Mouse (Mus musculus) adrenal gland, postnatal 25 days (tissue): ENCODE data around the gene Setd1b. TPM values are rescaled to one million over a fixed set of nuclear protein-coding genes. Genes with fewer than 3 reads are reported as not detected.
"Not testable (repeated sequence)": the region's sequence is repeated elsewhere in the genome, so short reads cannot be mapped to it uniquely, and the experiment has no call there.

ENCODE experiments used
- DNase-seq: peaks from one replicate; pipeline ENCODE4 v3.0.0; 2021; ENCODE audit warnings: mixed read lengths
- total RNA-seq: library from RNA; stranded (reverse); gene quantifications from 2 replicates; pipeline ENCODE4 v1.2.3, GENCODE M21; 2021

Gene Setd1b
- total RNA-seq, 1 experiment from 2014 or later, result 41.6 TPM

DNA sequence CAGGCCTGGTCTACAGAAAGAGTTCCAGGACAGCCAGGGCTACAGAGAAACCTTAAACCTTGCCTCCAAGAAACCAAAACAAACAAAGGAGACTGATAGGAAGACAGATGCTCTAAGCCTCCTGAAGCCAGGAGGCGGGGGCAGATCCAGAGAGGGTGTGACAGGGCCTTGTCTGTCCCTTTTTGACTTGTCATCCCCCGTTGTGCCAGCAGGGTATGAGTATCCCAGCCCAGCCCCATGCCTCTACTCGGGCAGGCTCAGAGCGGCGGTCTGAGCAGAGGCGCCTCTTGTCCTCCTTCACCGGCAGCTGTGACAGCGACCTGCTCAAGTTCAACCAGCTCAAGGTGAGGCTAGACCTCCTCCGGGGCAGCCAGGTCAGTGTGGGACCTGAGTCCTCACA is 20.9 kb downstream of the Setd1b start:
- no peak for DNase-seq

DNA sequence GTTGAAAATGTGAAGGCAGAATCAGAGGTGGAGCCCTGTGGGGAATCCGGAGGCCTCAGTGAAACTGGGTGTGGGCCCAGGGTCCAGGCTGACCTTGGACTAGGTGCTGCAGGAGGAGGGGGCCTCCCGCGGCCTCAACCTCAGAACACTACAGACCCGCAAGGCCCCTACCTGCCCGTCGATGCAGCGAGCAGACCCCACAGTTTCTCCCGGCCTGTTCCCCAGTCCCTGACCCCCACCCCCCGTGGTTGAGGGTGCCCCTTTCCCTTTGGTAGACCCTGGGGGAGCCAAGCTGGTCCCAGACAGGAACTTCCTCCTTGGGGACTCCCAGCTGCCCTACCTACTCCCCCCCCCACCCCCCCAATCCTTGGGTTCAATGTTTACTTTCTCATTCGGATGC is 24.4 kb downstream of the Setd1b start:
- DNase-seq, result no peak

DNA sequence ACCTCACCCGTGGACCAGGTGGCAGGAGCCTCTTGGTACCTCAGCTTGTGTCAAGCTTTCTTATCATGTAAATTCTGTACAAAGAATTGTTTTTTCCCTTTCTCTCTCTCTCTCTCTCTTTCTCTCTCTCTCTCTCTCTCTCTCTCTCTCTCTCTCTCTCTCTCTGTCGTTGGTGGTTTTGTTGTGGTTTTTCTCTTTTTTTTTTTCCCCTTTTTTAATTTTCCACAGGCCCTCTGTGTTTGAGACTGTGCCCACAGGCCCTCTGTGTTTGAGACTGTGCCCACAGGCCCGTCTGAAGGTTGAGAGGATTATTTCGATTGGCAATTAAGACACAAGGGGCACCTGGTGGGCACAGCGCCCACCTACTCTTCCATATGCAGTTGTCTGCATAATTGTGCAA is 25.6 kb downstream of the Setd1b start:
- no peak for DNase-seq

DNA sequence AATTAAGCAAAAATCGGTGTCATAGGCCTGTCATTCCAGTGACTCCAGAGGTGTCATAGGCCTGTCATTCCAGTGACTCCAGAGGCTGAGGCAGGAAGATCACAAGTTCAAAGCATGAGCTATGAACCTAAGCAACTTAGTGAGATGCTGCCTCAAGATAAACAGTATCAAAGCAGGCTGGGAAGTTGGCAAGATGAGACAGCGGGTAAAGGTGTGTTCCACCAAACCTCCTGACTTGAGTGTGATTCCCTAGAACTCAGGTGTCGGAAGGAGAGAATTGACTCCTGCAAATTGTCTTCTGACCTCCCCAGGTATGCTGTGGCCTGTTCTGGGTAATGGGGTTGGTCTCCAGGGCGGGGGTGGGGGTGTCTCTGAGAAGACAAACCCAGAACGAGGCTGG is 27.3 kb downstream of the Setd1b start, which contains the start of gene Psmd9:
Psmd9 (plus strand) TSS at position 130 of the 400 bp plus-strand sequence.
- no peak for DNase-seq

DNA sequence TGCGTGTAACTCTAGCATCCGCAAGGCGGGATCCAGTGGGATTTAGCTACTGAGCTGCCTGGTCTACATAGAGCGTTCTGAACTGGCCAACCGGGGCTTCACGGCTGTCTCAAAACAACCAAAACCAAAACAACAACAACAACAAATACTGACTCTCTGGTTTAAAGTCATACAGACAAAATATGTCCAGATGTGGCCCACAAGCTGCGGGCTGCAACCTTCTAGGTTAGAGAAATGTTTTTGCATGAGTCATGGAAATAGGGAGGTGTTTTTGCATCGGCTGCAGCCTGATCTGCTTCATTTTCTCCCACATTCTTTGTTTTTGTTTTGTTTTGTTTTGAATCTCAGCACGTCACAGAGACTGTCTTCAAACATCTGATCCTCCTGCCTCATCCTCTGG is 28.4 kb downstream of the Setd1b start:
- DNase-seq, result no peak

DNA sequence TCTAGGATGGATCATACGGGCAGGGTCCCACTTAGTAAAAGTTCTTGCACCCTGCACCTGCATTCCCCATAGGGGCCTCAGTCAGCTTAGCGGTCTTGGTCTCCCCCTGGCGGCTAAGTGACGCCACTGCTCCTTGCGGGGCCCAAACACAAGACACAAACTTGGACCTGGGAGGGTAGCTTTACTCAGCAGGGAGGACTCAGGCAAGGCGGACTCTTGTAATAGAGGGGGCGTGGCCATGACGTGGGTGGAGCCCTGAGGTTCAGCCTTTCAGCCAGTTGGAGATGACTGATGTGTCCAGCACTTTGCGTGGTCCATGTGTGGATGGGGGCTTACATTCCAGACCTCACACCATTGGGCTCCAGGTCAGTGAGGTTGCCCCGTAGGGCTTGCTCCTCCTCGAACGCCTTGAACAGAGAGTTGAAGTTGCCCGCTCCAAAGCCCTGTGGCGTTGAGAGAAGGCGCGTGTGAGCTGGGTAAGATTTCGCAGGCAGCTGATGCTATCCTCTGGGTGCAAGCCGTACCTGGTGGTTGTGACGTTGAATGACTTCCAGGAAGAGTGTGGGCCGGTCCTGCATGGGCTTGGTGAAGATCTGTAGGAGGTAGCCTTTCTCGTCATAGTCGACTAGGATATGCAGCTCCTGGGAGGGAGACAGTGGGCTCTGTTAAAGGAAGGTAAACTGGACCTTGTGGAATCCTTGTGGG is 29.8 kb downstream of the Setd1b start:
- DNase-seq, result peak; percentile 82

DNA sequence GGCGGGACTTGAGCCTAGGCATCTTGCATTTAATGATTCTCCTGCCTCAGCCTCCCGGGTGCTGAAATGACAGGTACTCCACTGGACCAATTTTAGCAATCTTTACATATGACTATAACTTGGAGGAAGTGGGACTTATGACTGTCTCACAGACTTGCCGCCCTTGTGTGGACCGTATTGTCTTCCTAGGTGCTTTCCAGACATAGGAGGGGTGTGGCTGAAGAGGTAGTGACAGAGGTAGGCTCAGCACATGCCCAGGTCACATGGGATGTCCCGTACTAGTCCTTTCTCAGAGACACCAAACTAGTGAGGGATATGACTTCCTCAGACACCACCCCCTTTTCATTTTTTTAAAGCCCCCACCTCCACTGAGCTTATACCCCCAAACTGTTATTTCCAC is 36.8 kb downstream of the Setd1b start:
- DNase-seq, result no peak

DNA sequence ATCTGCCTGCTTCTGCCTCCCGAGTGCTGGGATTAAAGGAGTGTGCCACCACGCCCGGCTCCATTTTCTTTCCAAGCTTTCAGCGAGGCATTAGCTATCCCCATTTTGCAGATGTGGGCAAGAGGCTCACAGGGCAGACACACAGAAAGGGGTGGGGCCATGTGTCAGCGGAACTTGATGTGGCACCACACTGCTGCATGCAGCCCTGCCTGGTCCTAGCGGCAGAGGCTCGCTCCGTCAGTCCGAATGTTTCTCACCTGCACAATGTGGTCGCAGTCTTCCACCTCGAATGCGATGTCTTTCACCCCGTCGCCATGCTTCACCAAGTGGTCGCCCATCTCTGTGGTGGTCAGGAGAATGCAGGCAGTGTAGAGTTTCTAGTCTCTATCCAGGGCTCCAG is 38.4 kb downstream of the Setd1b start:
- DNase-seq, result no peak

DNA sequence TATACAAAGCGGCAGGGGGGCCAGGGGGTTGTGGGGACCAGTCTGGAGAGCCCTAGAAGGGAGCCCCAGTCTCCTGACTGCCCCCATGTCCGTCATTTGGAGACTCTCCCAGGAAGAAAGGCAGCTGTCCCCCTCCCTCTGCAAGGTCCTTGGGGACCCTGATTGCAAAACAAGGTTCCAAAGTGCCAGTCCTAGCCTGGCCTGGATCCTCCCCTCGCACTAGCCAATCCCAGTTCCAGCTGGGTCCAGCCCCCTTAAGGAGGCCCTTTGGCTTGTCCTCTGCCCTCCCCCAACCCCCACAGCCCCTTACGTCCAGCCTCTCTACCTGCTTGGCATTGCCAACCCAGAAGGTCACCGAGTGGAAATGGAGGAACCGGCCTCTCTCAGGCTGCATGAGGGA is 39.5 kb downstream of the Setd1b start:
- no peak for DNase-seq

DNA sequence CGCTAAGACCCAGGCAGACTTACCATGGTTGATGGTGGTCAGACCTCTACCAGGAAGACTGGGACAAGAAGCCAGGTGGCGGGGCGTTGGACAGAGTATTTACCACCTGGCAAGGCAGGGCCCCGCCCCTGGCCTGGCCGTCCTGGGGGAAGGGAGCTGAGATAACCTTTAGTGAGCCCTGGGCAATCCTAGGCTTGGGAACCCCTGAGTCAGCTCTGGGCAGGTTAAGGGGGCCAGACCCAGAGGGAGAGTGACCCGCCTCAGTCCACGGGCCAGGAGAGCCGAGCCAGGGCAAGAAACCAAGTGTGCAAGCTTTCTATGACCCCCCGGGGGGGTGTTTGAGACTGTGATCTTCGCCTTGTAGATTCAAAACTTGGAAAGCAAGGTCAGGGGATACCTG is 40.7 kb downstream of the Setd1b start, which contains the start of gene Hpd:
Hpd (minus strand) TSS at position 77 of the 400 bp plus-strand sequence.
- DNase-seq, result no peak

DNA sequence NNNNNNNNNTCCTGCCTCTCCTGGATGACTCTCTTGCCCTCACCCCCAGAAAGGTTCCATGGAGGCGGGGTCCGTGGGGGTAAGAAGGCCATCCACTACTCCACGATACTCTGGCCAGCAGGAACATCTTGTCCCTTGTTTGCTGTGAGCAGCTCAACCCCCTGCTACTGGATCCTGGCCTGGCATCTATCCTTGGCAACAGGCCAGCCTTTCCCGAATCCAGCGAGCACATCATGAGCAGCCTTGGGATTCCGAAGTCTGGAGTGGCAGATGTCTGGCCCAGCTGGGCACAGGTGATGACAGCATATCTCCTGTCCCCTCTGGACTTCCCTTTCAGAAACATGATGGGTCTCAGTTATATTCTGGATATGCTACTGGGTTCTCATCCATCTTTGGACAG is 44.0 kb downstream of the Setd1b start:
- peak; percentile 40 for DNase-seq

DNA sequence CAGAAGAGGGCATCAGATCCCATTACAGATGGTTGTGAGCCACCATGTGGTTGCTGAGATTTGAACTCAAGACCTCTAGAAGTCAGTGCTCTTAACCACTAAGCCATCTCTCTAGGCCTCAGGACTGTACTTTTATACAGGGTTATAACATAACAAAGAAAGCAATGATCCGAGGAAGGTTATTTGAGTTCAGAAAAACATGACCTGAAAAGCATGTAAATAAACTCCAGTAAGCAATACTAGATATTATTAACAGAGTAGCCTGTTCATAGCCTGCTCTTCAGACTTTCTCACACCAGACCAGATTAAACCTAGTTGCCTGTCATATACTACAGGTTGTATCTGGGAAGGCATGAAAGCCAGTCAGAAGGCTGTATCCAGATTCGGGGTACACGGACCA is 45.3 kb downstream of the Setd1b start:
- no peak for DNase-seq

DNA sequence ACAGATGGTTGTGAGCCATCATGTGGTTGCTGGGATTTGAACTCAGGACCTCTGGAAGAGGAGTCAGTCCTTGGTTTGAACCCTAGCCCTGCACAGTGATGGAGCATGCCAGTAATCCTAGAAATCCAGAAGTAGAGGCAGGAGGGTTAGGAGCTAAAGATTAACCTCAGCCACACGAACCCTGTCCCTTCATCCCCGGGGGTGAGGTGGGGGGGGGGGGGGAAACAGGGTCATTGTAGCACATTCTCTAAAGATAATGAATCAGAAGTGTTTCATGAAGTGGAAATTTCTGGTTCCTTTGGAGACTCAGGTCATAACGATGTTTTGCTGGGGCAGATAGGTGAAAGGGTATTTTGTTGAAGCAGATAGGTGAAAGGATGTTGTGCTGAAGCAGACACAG is 48.9 kb downstream of the Setd1b start:
- DNase-seq, result no peak

DNA sequence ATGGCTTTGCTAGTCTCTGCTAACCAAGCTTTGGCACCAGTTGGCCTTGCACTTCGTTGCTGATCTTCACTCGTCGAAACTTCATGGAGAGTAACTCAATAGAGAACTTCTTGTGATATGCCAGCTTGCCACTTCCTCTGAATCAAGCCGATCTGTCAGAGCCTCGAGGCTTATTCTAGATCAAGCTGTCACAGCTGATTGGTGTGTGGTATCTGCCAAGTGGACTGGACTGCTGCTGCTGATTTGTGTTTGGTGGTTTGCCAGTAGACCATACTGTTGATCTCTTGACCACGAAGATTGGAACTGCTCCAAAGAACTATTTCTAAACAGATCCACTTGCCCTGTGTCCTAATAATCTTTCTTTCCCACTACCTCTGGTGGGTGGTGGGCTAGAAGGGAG is 49.4 kb downstream of the Setd1b start:
- DNase-seq, result no peak

DNA sequence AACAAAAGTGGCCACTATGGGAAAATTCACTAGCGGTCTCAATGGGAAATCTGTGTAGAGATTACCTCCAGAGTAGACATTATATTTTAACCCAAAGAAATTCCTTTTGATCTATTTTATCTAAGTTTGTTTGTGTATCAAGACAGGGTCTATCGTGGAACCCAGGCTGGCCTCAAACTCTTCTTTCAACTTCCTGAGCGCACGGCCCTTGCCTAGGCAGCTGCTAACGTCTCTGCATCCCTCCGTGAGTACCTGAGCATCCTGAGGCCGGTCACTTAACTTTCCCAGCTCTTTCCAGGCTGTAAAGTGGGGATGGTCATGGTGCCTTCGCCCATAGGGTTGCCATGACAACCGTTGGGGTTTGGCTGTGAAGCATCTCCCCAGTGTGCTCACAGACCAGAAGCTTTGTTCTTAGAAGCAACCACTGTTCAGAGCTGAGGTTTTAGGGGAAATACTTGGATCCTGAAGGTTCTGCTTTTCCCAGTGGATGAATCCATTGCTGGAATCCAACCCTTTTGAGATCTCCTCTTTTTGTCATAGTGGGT is 50.7 kb downstream of the Setd1b start:
- DNase-seq, result no peak

DNA sequence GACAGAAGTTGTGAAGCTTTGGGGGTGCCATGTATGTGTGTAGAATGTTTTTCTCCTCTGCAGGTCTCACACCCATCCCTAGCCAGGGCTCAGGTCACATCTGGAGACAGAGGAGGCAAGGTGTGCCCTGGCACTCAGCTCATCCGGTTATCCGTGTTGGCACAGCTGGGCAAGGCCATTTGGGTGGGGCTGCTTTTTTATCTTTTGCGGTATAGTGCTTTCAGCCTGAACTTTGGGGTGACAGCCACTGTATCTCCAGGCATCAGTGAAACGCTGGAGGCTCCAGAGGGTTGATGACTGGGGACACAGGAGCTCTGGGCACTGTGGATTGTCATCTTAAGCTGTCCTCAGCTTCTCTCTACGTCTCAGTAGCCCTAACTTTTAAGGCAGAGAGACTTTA is 51.4 kb downstream of the Setd1b start:
- DNase-seq, result no peak

DNA sequence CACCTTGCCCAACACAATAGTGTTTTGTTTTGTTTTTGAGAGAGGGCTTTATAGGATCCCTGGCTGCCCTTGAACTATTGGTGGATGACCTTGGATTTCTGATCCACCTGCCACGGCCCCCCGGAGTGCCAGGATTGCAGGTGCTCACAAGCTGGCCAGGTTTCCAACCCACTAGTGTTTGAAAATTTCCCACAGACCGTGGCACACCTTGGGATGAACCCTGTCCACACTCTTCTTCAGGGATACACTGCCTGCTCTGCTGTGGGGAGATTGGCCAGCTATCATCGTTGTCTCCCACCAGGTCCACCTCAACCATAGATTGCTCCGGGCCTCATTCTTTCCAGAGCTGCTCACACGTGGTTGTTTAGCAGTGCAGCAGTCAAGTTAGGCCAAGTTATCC is 52.9 kb downstream of the Setd1b start:
- DNase-seq, result no peak

DNA sequence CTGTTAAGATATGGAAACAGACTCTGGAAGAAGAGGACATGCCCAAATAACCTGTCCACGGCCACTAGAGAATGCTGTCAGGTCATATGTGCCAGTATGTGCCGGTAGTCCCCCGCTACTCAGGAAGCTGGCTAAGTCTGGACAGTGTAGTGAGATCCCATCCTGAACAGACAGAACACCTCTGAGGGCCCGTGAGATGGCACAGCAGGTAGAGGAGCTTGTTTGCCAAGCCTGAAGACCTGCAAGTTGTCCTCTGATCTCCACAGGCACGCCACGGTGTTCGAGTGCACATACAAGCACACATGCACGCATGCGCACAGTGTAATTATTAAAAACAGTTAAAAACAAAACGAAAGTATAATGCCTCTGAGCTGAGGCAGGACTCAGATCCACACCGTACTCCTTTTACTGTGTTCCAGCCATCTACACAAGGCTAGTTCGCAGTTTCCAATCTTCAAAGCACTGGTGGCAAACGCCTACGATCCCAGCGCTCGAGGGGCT is 53.6 kb downstream of the Setd1b start:
- no peak for DNase-seq

DNA sequence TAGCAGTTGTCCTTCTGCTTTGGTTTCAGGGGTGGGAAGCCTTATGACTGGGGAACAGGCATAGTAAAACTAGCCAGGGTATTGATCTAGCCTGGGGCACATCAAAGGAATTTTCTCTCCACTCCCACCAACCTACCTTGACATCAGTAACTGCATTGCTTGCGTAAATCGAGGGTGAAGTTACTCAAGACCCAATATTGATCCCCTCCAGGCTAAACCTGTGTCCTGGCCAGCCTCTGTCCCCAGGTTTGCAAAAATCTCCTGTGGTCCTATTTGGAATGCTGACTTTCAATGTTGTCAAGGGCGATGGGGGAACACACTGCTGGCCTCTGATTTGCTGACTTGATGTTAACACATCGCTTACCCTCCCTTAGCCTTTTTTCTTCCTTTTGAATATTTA is 54.8 kb downstream of the Setd1b start:
- DNase-seq, result no peak

DNA sequence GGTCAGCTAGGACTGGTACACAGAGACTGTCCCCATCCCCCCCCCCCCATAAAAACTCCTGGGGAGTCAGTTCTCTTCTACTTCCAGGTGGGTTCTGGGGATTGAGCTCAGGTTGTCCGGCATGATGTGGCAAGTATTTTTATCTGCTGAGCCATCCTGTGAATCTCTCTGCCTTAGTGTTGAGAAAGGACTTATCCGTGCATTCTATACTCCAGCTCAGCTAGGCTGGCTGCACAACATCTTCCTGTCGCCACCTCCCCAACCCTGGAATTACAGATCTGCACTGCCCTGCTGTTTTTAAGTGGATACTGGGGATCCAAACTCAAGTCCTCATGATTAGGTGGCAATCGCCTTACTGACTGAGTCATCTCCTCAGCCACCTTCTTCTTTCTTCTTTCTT is 56.5 kb downstream of the Setd1b start:
- no peak for DNase-seq

DNA sequence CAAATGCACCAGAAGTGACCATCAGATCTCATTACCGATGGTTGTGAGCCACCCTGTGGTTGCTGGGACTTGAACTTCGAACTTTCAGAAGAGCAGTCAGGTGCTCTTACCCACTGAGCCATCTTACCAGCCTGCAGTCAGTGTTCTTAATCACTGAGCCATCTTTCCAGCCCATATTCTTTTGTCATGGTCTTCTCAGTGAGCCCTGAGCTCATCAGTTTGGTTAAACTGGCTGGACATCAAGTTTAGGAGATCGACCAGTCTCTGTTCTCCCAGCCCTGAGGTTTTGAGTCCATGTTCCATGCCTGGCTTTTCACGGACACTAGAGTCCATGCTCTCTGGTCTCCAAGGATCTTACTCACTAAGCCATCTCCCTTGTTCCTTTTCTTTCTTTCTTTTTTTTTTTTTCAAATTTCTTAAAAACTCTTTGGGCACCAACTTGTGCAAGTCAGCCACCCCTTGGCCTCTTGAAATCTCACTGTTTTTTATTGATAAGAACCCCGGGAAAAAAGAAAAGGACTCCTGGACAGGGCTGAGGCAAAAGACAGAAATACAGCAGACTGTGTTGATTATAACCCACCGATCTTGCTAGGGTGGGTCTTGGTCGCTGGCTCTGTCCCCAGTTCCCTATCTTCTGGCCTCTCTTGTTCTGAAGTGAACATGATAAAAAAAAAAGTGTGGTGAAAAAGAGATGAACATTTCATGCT is 59.0 kb downstream of the Setd1b start:
- not testable (repeated sequence) for DNase-seq

DNA sequence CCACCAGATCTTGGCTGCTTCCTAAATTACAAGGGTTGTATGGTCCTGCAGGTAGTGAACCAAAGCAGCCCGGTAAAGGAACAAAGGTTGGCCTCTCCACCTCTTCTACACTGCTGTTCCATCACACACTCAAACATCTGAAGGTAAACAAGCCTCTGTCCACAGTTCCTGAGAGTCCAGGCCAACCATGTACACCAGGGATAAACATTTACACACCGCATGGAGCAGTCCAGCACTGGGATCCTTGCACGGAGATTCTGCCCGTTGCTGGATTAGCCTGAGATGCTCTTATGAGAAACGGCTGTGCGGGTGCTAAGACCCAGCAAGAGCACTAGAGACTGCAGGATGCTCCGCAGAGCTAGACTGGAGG is 59.5 kb downstream of the Setd1b start:
- no peak for DNase-seq

DNA sequence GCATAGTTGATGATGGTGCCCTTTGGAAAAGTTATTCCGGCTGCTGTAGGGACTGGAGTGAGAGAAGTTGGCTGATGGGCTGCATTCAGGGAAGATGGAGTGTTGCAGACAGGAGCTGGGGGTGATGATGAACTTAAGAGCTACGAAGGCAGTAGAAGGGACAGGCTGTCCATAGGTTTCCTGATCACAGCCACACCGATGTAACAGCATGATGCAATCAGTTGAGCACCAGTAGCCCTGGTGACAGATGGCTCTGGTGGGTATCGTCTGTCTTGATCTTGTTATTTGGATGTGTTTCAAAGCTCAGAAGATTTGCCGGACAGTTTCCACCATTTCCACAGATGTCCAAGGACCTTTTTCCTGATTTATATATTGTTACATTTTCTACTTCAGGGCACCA is 60.0 kb downstream of the Setd1b start:
- no peak for DNase-seq

DNA sequence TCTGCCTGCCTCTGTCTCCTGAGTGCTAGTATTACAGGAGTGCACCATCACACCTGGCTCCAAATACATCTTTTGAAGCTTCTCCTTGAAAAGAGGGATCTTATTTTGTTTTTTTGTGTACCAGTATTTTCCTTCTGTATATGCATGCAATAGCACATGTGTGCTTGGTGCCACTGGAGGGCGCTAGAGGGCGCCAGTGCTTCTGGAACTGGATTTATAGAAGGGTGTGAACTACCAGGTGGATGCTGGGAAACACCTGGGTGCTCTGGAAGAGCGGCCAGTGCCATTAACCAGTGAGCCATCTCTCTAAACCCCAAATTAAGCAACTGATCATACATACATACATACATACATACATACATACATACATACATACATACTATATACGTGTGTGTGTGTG is 60.8 kb downstream of the Setd1b start:
- DNase-seq, result not testable (repeated sequence)
